Mouse (Mus musculus) liver, postnatal 0 days (tissue): Measurements from ENCODE around the gene Pip4k2b.

ENCODE experiments used
- CTCF ChIP-seq: sonication (generic); IDR thresholded peaks from 2 replicates; pipeline ENCODE4 v1.5.1; 2016; ENCODE audit warnings: antibody characterized with exemption, low read depth
- EP300 ChIP-seq: IDR thresholded peaks from 2 replicates; pipeline ENCODE4 v1.6.1; 2016; ENCODE audit warnings: antibody characterized with exemption, low read depth, mild to moderate bottlenecking

DNA sequence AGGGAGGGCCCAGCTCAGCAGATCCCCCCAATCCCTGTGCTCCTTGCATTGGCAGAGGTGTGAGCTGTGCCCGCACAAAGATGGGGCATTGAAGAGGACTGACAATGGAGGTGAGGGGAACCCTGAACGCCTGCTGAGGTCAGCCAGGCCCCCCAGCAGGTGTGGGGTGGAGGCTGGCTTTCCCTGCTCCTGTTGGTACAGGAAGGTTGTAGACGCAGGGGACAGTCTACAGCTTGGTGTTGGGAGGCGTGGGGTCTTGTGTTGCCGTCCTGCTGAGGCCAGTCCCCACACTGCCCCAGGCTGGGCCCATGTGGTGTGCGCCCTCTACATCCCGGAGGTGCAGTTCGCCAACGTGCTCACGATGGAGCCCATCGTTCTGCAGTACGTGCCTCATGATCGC, 79.1 kb downstream of the Pip4k2b start:
- no peak for TF ChIP-seq CTCF
- TF ChIP-seq EP300: no peak
